Mouse (Mus musculus): ENCODE measurements around the gene Usp13. TPM values are rescaled to one million over a fixed set of nuclear protein-coding genes. Genes with fewer than 3 reads are reported as not detected.

The Usp13 gene
- polyA plus RNA-seq, 1 experiment from 2014 or later = 6.0 TPM

DNA sequence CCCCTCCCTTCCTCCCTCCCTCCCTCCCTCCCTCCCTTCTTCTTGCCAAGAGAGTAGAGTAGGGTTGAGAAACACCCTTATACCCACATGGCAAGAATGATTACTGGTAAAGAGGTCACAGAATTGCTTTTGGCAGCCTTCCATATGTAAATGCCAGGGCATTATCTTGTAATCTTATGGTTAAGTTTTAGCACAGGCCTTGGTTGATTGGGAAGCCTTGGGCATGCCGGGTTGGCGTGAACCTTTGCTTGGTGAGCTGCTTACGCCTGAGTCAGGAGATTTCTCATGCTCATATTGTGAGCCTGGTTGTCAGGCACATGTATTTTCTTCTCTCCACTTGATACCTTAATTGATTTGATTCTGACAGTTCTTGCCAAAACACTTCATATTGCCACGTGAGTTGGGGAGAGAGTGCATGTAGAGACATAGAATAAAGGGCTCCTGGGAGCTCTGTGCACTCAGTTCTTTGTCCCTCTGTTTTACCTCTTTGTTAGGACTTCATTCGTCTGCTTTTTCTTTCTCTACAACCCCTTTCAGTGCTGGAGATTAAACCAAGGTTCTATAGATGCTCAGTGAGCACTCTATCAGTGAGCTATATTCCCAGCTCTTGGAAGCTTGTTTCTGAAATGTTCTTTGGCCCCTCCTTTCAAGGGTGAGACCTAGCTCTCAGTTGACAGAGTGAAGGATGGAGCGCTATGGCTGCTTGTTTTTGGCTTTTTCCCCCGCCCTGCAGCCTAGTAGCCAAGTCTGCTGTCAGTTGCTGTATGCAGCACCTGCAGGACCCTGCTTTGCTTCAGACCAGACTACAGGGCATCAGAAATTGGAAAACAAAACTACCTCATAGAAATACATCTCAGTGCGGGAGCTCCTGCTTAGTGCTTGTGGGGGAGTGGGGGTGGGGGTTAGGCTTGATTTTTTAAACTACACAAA lies 88.8 kb downstream of the Usp13 start:
- H3K9ac ChIP-seq (ENCODE audit: low read length) = no peak overlapping the region
- DNase-seq (ENCODE audit: low spot score) (peak; percentile 70), ATAC-seq (peak; percentile 76)
- no peaks in the 10 kb centered on the region for H3K9me3 ChIP-seq (replicated peaks; ENCODE audit: control insufficient read depth, low read length)
- WGBS = 15% methylated on average over 8 of the region's 8 CpGs
- no peaks in the 10 kb centered on the region for H3K36me3 ChIP-seq (ENCODE audit: control insufficient read depth, insufficient read depth, low read length)
- peaks cover 8% of the 10 kb centered on the region; the same call in 1 of the 2 replicates for H3K4me1 ChIP-seq (ENCODE audit: control insufficient read depth, insufficient read depth, low read length)
- no peaks in the 10 kb centered on the region for H3K27me3 ChIP-seq (replicated peaks; ENCODE audit: control insufficient read depth, insufficient read depth, low read length)
- peak overlapping the region; percentile 40; the same call in 1 of the 2 replicates for H3K27ac ChIP-seq (ENCODE audit: low read depth, low read length)
- H3K4me2 ChIP-seq (ENCODE audit: low read length) = no peak overlapping the region
- no peak overlapping the region for H3K4me3 ChIP-seq (ENCODE audit: low read depth, low read length)

- H3K9me3 ChIP-seq (replicated peaks; ENCODE audit: control insufficient read depth, low read length) = no peaks in the 10 kb centered on the region
- H3K4me2 ChIP-seq (ENCODE audit: low read length) = no peak overlapping the region
- H3K27ac ChIP-seq (ENCODE audit: low read depth, low read length) = no peak overlapping the region
- WGBS = 86% methylated on average over 3 of the region's 3 CpGs
- no peaks in the 10 kb centered on the region for H3K27me3 ChIP-seq (replicated peaks; ENCODE audit: control insufficient read depth, insufficient read depth, low read length)
- no peak overlapping the region for H3K9ac ChIP-seq (ENCODE audit: low read length)
- no peaks in the 10 kb centered on the region for H3K36me3 ChIP-seq (ENCODE audit: control insufficient read depth, insufficient read depth, low read length)
- DNase-seq (ENCODE audit: low spot score) (no peak), ATAC-seq (no peak)
- peaks cover 8% of the 10 kb centered on the region; the same call in 1 of the 2 replicates for H3K4me1 ChIP-seq (ENCODE audit: control insufficient read depth, insufficient read depth, low read length)
- no peak overlapping the region for H3K4me3 ChIP-seq (ENCODE audit: low read depth, low read length)
Measured at GRCm38 (mm10) chr3:32908400-32908799, 91.1 kb downstream of the Usp13 start.

DNA sequence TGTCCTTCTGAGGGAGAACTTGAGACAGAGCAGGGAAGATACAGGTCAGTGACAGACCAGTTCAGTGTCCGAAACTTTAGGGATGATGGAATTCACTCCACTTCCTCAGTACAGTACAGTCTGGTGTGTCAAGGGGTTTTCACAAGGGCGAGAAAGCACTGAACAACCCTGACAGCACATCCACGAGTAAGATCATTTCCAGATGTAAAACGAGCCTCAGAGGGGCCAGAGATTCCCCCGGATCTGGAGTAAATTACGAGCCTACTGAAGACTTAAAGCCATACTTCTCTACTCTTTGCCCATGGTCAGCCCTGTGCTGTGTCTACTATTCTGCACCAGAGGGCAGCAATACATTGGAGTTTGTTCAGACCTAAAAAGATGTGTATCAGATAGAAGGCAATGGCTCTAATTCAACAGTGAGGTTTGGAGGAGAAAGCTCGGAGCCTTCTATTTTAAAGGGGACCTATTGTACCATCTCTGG lies 92.8 kb downstream of the Usp13 start:
- Histone ChIP-seq H3K4me2 (ENCODE audit: low read length) (no peak overlapping the region), H3K36me3 (ENCODE audit: control insufficient read depth, insufficient read depth, low read length) (0 out of 2 replicates have a peak, but pooled peaks cover 4% of the 10 kb centered on the region), H3K4me3 (ENCODE audit: low read depth, low read length) (no peak overlapping the region), H3K27ac (ENCODE audit: low read depth, low read length) (no peak overlapping the region), H3K27me3 (replicated peaks; ENCODE audit: control insufficient read depth, insufficient read depth, low read length) (no peaks in the 10 kb centered on the region), H3K4me1 (ENCODE audit: control insufficient read depth, insufficient read depth, low read length) (peaks cover 8% of the 10 kb centered on the region; the same call in 1 of the 2 replicates), H3K9me3 (replicated peaks; ENCODE audit: control insufficient read depth, low read length) (no peaks in the 10 kb centered on the region), H3K9ac (ENCODE audit: low read length) (no peak overlapping the region)
- DNase-seq (ENCODE audit: low spot score) = peak; percentile 69
- ATAC-seq = peak; percentile 59
- 70% methylated on average over 7 of the region's 7 CpGs for WGBS

DNA sequence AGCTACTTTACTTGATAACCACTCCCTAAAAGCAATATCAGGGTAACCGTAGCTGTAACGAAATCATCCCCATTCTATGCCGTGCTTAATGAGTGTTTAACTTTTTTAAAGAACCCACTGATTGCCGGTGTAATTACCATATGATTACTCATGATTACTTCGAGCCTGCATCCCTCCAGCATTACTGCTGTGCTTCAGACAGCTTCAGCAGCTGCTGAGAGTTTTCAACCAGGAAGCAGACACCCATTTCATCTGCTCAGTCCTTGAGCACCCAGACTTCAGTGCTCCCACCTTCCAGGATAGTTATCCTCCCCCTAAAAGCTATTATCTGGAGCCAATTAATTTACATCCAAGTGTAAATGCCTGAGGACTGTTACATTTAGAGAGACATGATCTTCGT lies 106.8 kb downstream of the Usp13 start:
- no peaks in the 10 kb centered on the region for H3K4me1 ChIP-seq (ENCODE audit: control insufficient read depth, insufficient read depth, low read length)
- WGBS = 40% methylated on average over 6 of the region's 6 CpGs
- no peak overlapping the region for H3K4me3 ChIP-seq (ENCODE audit: low read depth, low read length)
- ATAC-seq = peak; percentile 81
- DNase-seq (ENCODE audit: low spot score) = peak; percentile 62
- H3K4me2 ChIP-seq (ENCODE audit: low read length) = no peak overlapping the region
- no peak overlapping the region for H3K9ac ChIP-seq (ENCODE audit: low read length)
- peaks cover 4% of the 10 kb centered on the region; the same call in 1 of the 2 replicates for H3K9me3 ChIP-seq (replicated peaks; ENCODE audit: control insufficient read depth, low read length)
- H3K27ac ChIP-seq (ENCODE audit: low read depth, low read length) = no peak overlapping the region
- peaks cover 13% of the 10 kb centered on the region; the same call in 1 of the 2 replicates for H3K36me3 ChIP-seq (ENCODE audit: control insufficient read depth, insufficient read depth, low read length)
- H3K27me3 ChIP-seq (replicated peaks; ENCODE audit: control insufficient read depth, insufficient read depth, low read length) = no peaks in the 10 kb centered on the region

GRCm38 (mm10) chr3:32939802-32940501 lies 122.6 kb downstream of the Usp13 start:
- no peak overlapping the region for H3K9ac ChIP-seq (ENCODE audit: low read length)
- whole genome bisulfite sequencing = 84% methylated on average over 8 of the region's 8 CpGs
- ATAC-seq (no peak), DNase-seq (ENCODE audit: low spot score) (no peak)
- no peak overlapping the region for H3K4me3 ChIP-seq (ENCODE audit: low read depth, low read length)
- no peaks in the 10 kb centered on the region for H3K36me3 ChIP-seq (ENCODE audit: control insufficient read depth, insufficient read depth, low read length)
- H3K27ac ChIP-seq (ENCODE audit: low read depth, low read length) = no peak overlapping the region
- H3K9me3 ChIP-seq (replicated peaks; ENCODE audit: control insufficient read depth, low read length) = no peaks in the 10 kb centered on the region
- H3K27me3 ChIP-seq (replicated peaks; ENCODE audit: control insufficient read depth, insufficient read depth, low read length) = no peaks in the 10 kb centered on the region
- no peak overlapping the region for H3K4me2 ChIP-seq (ENCODE audit: low read length)
- no peaks in the 10 kb centered on the region for H3K4me1 ChIP-seq (ENCODE audit: control insufficient read depth, insufficient read depth, low read length)

- Histone ChIP-seq H3K9ac (ENCODE audit: low read length) (no peak overlapping the region), H3K36me3 (ENCODE audit: control insufficient read depth, insufficient read depth, low read length) (no peaks in the 10 kb centered on the region), H3K27ac (ENCODE audit: low read depth, low read length) (no peak overlapping the region), H3K4me2 (ENCODE audit: low read length) (no peak overlapping the region), H3K4me3 (ENCODE audit: low read depth, low read length) (no peak overlapping the region), H3K4me1 (ENCODE audit: control insufficient read depth, insufficient read depth, low read length) (no peaks in the 10 kb centered on the region), H3K27me3 (replicated peaks; ENCODE audit: control insufficient read depth, insufficient read depth, low read length) (no peaks in the 10 kb centered on the region), H3K9me3 (replicated peaks; ENCODE audit: control insufficient read depth, low read length) (no peaks in the 10 kb centered on the region)
- ATAC-seq (no peak), DNase-seq (ENCODE audit: low spot score) (no peak)
- 86% methylated on average over 5 of the region's 5 CpGs for WGBS
Measured at GRCm38 (mm10) chr3:32947486-32947885, 130.1 kb downstream of the Usp13 start.

DNA sequence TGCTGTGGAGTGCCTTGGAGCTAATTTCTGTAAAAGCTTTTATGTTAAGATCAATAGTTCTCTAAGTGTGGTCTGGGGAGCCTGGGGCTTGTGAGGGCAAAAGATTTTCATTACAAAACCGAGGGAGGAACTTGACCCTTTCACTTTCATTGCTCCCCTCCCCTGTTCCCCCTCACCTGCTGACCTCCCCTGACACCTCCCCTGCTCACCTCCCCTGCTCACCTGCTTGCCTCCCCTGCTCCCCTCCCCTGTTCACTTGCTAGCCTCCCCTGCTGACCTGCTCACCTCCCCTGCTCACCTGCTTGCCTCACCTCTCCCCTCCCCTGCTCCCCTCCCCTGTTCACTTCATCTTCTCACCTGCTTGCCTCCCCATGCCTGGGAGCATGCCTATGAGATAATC lies 134.0 kb downstream of the Usp13 start:
- H3K4me1 ChIP-seq (ENCODE audit: control insufficient read depth, insufficient read depth, low read length) = no peaks in the 10 kb centered on the region
- H3K9me3 ChIP-seq (replicated peaks; ENCODE audit: control insufficient read depth, low read length) = no peaks in the 10 kb centered on the region
- no peak for ATAC-seq
- no peak overlapping the region for H3K27ac ChIP-seq (ENCODE audit: low read depth, low read length)
- no peaks in the 10 kb centered on the region for H3K36me3 ChIP-seq (ENCODE audit: control insufficient read depth, insufficient read depth, low read length)
- H3K4me3 ChIP-seq (ENCODE audit: low read depth, low read length) = no peak overlapping the region
- no peak overlapping the region for H3K4me2 ChIP-seq (ENCODE audit: low read length)
- 8% methylated on average over 1 of the region's 1 CpGs for WGBS
- no peaks in the 10 kb centered on the region for H3K27me3 ChIP-seq (replicated peaks; ENCODE audit: control insufficient read depth, insufficient read depth, low read length)
- DNase-seq (ENCODE audit: low spot score) = no peak
- no peak overlapping the region for H3K9ac ChIP-seq (ENCODE audit: low read length)

GRCm38 (mm10) chr3:32961494-32961893 lies 144.1 kb downstream of the Usp13 start:
- DNase-seq (ENCODE audit: low spot score) = no peak
- Histone ChIP-seq H3K9ac (ENCODE audit: low read length) (no peak overlapping the region), H3K4me3 (ENCODE audit: low read depth, low read length) (no peak overlapping the region), H3K27ac (ENCODE audit: low read depth, low read length) (no peak overlapping the region), H3K36me3 (ENCODE audit: control insufficient read depth, insufficient read depth, low read length) (no peaks in the 10 kb centered on the region), H3K4me2 (ENCODE audit: low read length) (no peak overlapping the region), H3K9me3 (replicated peaks; ENCODE audit: control insufficient read depth, low read length) (no peaks in the 10 kb centered on the region), H3K27me3 (replicated peaks; ENCODE audit: control insufficient read depth, insufficient read depth, low read length) (no peaks in the 10 kb centered on the region), H3K4me1 (ENCODE audit: control insufficient read depth, insufficient read depth, low read length) (no peaks in the 10 kb centered on the region)
- WGBS = 41% methylated on average over 3 of the region's 3 CpGs
- ATAC-seq = no peak

All from forebrain, embryonic 14.5 days (tissue).